Mouse (Mus musculus) MEL (cell line): Measurements from ENCODE around the gene Pml. TPM values are rescaled to one million over a fixed set of nuclear protein-coding genes. Genes with fewer than 3 reads are reported as not detected.
A peak's percentile ranks its signal among the peaks of the same experiment; 100 is the strongest.

Experiments
- DNase-seq: peaks from one replicate; pipeline ENCODE4 v3.0.0; 2011; ENCODE audit warnings: low read depth, low spot score
- H3K27ac ChIP-seq: 2 replicates; pipeline ENCODE4 v1.5.1; 2012; ENCODE audit warnings: low read depth, mild to moderate bottlenecking, control low read depth, low read length, moderate library complexity; ENCODE audit not compliant: control insufficient read depth
- H3K27me3 ChIP-seq, 2 experiments: fragments of 150-350 bp in 1 of 2; sonication (generic) in 1 of 2; 2 replicates each; pipeline ENCODE4 v1.6.1; 2012; ENCODE audit warnings: low read length in 2 of 2, mild to moderate bottlenecking in 2 of 2, improper control_type of control experiment in 1 of 2, moderate library complexity in 1 of 2; ENCODE audit not compliant: insufficient read depth in 2 of 2, control insufficient read depth in 1 of 2
- H3K36me3 ChIP-seq, 2 experiments: 2 replicates each; pipeline ENCODE4 v1.6.1; 2012 to 2014; ENCODE audit warnings: low read length in 2 of 2, improper control_type of control experiment in 1 of 2, inconsistent platforms in 1 of 2, mild to moderate bottlenecking in 1 of 2; ENCODE audit not compliant: insufficient read depth in 2 of 2, control insufficient read depth in 1 of 2
- H3K4me1 ChIP-seq, 2 experiments: fragments of 150-350 bp in 1 of 2; sonication (generic) in 1 of 2; 2 replicates each; pipeline ENCODE4 v1.6.1; 2012; ENCODE audit warnings: low read length in 2 of 2, improper control_type of control experiment in 1 of 2, mild to moderate bottlenecking in 1 of 2; ENCODE audit not compliant: insufficient read depth in 2 of 2, control insufficient read depth in 1 of 2
- H3K4me3 ChIP-seq, 2 experiments: fragments of 150-350 bp in 1 of 2; sonication (generic) in 1 of 2; 2 replicates each; pipeline ENCODE4 v1.5.1; 2012; ENCODE audit warnings: low read depth in 2 of 2, low read length in 2 of 2, mild to moderate bottlenecking in 2 of 2, moderate library complexity in 2 of 2, control low read depth in 1 of 2, improper control_type of control experiment in 1 of 2; ENCODE audit not compliant: control insufficient read depth in 1 of 2, insufficient read depth in 1 of 2
- H3K79me2 ChIP-seq: 2 replicates; pipeline ENCODE4 v1.6.1; 2012; ENCODE audit warnings: mild to moderate bottlenecking, low read length, moderate library complexity; ENCODE audit not compliant: control insufficient read depth, poor library complexity, insufficient read depth
- H3K9ac ChIP-seq: 2 replicates; pipeline ENCODE4 v1.6.1; 2012; ENCODE audit warnings: low read depth, mild to moderate bottlenecking, control low read depth, low read length, moderate library complexity; ENCODE audit not compliant: control insufficient read depth, poor library complexity, severe bottlenecking
- H3K9me3 ChIP-seq: fragments of 150-350 bp; sonication (generic); replicated peaks from 2 replicates; pipeline ENCODE4 v1.6.1; 2012; ENCODE audit warnings: mild to moderate bottlenecking, low read length, improper control_type of control experiment, moderate library complexity; ENCODE audit not compliant: insufficient read depth
- BHLHE40 ChIP-seq: IDR thresholded peaks from 2 replicates; pipeline ENCODE4 v1.6.1; 2012; ENCODE audit warnings: low read depth, mild to moderate bottlenecking, inconsistent platforms, low read length, improper control_type of control experiment, borderline replicate concordance
- CHD1 ChIP-seq: IDR thresholded peaks from 2 replicates; pipeline ENCODE4 v1.6.1; 2012; ENCODE audit warnings: low read depth, mild to moderate bottlenecking, inconsistent platforms, low read length, improper control_type of control experiment
- CHD2 ChIP-seq: IDR thresholded peaks from 2 replicates; pipeline ENCODE4 v1.6.1; 2011; ENCODE audit warnings: low read length, improper control_type of control experiment
- CTCF ChIP-seq, 3 experiments: IDR thresholded peaks in 2 of 3; conservative IDR thresholded peaks in 1 of 3; 2 replicates each; pipeline ENCODE4 v1.5.1; 2011 to 2012; ENCODE audit warnings: low read length in 3 of 3, low read depth in 2 of 3, mild to moderate bottlenecking in 2 of 3, improper control_type of control experiment in 1 of 3, inconsistent platforms in 1 of 3, mixed read lengths in 1 of 3, moderate library complexity in 1 of 3; ENCODE audit not compliant: control insufficient read depth in 1 of 3, insufficient read depth in 1 of 3, poor library complexity in 1 of 3, severe bottlenecking in 1 of 3
- E2F4 ChIP-seq: IDR thresholded peaks from 2 replicates; pipeline ENCODE4 v1.6.1; 2011; ENCODE audit warnings: low read depth, low read length, improper control_type of control experiment, borderline replicate concordance
- ELF1 ChIP-seq: IDR thresholded peaks from 2 replicates; pipeline ENCODE4 v1.6.1; 2014; ENCODE audit warnings: low read depth, mild to moderate bottlenecking, inconsistent platforms, low read length, improper control_type of control experiment, moderate library complexity
- EP300 ChIP-seq, 2 experiments: IDR thresholded peaks; 2 replicates each; pipeline ENCODE4 v1.6.1; 2011; ENCODE audit warnings: improper control_type of control experiment in 2 of 2, low read length in 2 of 2, low read depth in 1 of 2, mild to moderate bottlenecking in 1 of 2
- GABPA ChIP-seq: IDR thresholded peaks from 2 replicates; pipeline ENCODE4 v1.6.1; 2012; ENCODE audit warnings: low read depth, mild to moderate bottlenecking, inconsistent platforms, low read length, improper control_type of control experiment, moderate library complexity
- GATA1 ChIP-seq: IDR thresholded peaks from 2 replicates; pipeline ENCODE4 v1.6.1; 2011; ENCODE audit warnings: low read depth, low read length, improper control_type of control experiment
- HCFC1 ChIP-seq: IDR thresholded peaks from 2 replicates; pipeline ENCODE4 v1.6.1; 2012; ENCODE audit warnings: low read depth, mild to moderate bottlenecking, inconsistent platforms, low read length, improper control_type of control experiment, moderate library complexity
- KAT2A ChIP-seq: conservative IDR thresholded peaks from 2 replicates; pipeline ENCODE4 v1.6.1; 2012; ENCODE audit warnings: low read depth, low read length, improper control_type of control experiment, inconsistent platforms
- MAX ChIP-seq: IDR thresholded peaks from 2 replicates; pipeline ENCODE4 v1.6.1; 2011; ENCODE audit warnings: low read length, improper control_type of control experiment
- MAZ ChIP-seq: IDR thresholded peaks from 2 replicates; pipeline ENCODE4 v1.6.1; 2012; ENCODE audit warnings: low read depth, mild to moderate bottlenecking, inconsistent platforms, low read length, improper control_type of control experiment
- MEF2A ChIP-seq: IDR thresholded peaks from 2 replicates; pipeline ENCODE4 v1.6.1; 2014; ENCODE audit warnings: low read depth, mild to moderate bottlenecking, inconsistent platforms, low read length, improper control_type of control experiment; ENCODE audit not compliant: poor library complexity, insufficient replicate concordance, severe bottlenecking; ENCODE audit errors: extremely low read depth
- MXI1 ChIP-seq: IDR thresholded peaks from 2 replicates; pipeline ENCODE4 v1.6.1; 2011; ENCODE audit warnings: mild to moderate bottlenecking, low read depth, low read length, improper control_type of control experiment
- MYB ChIP-seq: IDR thresholded peaks from 2 replicates; pipeline ENCODE4 v1.6.1; 2011; ENCODE audit warnings: mild to moderate bottlenecking, low read depth, low read length, improper control_type of control experiment
- NRF1 ChIP-seq: IDR thresholded peaks from 2 replicates; pipeline ENCODE4 v1.6.1; 2014; ENCODE audit warnings: low read depth, mild to moderate bottlenecking, inconsistent platforms, low read length, improper control_type of control experiment, moderate library complexity; ENCODE audit not compliant: poor library complexity, insufficient read depth, severe bottlenecking
- POLR2A ChIP-seq, 2 experiments: IDR thresholded peaks; 2 replicates each; pipeline ENCODE4 v1.6.1; 2011 to 2012; ENCODE audit warnings: low read length in 2 of 2, mild to moderate bottlenecking in 2 of 2, control low read depth in 1 of 2, improper control_type of control experiment in 1 of 2, low read depth in 1 of 2, moderate library complexity in 1 of 2; ENCODE audit not compliant: control insufficient read depth in 1 of 2, insufficient read depth in 1 of 2, poor library complexity in 1 of 2
- POLR2AphosphoS2 ChIP-seq: IDR thresholded peaks from 2 replicates; pipeline ENCODE4 v1.6.1; 2011; ENCODE audit warnings: low read length, improper control_type of control experiment
- RAD21 ChIP-seq: IDR thresholded peaks from 2 replicates; pipeline ENCODE4 v1.6.1; 2011; ENCODE audit warnings: mild to moderate bottlenecking, low read depth, low read length, improper control_type of control experiment
- RCOR1 ChIP-seq: IDR thresholded peaks from 2 replicates; pipeline ENCODE4 v1.6.1; 2012; ENCODE audit warnings: low read depth, mild to moderate bottlenecking, inconsistent platforms, low read length, improper control_type of control experiment
- SMC3 ChIP-seq: IDR thresholded peaks from 2 replicates; pipeline ENCODE4 v1.6.1; 2011; ENCODE audit warnings: low read depth, low read length, improper control_type of control experiment
- TAL1 ChIP-seq: IDR thresholded peaks from 2 replicates; pipeline ENCODE4 v1.6.1; 2012; ENCODE audit warnings: mild to moderate bottlenecking, inconsistent platforms, low read length, moderate library complexity, mixed read lengths
- TBP ChIP-seq: IDR thresholded peaks from 2 replicates; pipeline ENCODE4 v1.8.0; 2011; ENCODE audit warnings: low read depth, low read length, improper control_type of control experiment
- TCF12 ChIP-seq: IDR thresholded peaks from 2 replicates; pipeline ENCODE4 v1.6.1; 2014; ENCODE audit warnings: low read depth, mild to moderate bottlenecking, inconsistent platforms, low read length, improper control_type of control experiment, moderate library complexity
- ZC3H11A ChIP-seq: IDR thresholded peaks from 2 replicates; pipeline ENCODE4 v1.6.1; 2012; ENCODE audit warnings: low read depth, mild to moderate bottlenecking, inconsistent platforms, low read length, improper control_type of control experiment
- polyA plus RNA-seq, 2 experiments: library from polyadenylated mRNA; stranded (reverse) in 1 of 2; unstranded in 1 of 2; fragments of >175 nt in 1 of 2; fragments of >200 nt in 1 of 2; gene quantifications; 2 replicates each; pipeline versions ENCODE4 v1.2.1 to v1.2.4; 2012; ENCODE audit warnings: low replicate concordance in 2 of 2, low read depth in 1 of 2; ENCODE audit not compliant: insufficient read length in 2 of 2, insufficient read depth in 1 of 2, missing spikeins in 1 of 2
- total RNA-seq: library from RNA; depleted of rRNA; stranded (reverse); fragments of 300-350 nt; gene quantifications from 2 replicates; pipeline ENCODE4 v1.2.3, GENCODE M21; 2012

The Pml gene
- total and polyA plus RNA-seq, 3 experiments: 25.2 to 56.6 TPM; not detected in 1

DNA sequence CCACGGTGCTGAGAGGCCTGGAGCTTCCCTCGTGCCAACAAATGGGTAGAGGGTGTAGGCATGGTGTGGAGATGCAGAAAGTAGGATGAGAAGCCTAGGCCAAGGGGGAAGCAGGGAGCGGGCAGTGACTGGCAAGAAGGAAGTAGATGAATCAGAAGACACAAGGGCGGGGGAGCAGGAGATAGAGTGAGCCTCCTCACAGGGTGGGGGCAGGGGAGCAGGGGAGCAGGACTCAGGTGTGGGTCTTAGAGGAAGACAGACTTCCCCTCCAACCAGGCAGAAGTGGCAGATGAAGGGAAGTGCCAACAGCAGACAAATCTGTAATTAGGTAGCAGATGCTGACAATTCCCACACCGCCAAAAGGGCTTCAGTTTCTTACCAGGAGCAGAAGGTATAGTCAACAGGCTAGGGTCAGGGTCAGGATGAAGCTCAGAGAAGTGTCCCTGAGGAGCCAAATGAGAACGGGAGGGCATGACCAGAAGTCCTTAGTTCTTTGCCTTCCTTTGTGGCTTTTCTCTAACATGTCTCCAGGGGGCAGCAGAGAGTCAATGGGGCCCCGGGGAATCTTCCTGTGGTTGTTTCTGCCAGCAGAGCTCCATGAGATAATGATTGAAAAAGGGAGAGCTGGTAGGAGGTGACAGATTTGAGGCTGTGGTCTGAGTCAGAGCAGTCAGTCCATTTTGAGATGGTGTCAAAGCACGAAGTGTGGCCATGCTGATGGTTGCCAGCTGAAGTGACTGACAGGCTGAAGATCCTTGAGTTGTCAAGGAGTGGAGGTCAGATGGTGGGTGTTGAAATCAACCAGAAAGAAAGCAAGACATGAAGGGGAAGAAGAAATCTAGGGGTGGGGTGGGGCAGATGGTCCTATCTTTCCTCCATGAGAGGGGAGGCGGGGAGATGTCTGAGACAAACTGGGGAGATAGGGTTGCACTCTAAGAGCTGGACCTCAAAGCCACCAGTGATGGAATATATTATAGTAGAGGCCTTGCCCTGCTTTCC, 23.4 kb downstream of the Pml start:
- Histone ChIP-seq H3K9me3 (no peaks in the 10 kb centered on the region), H3K36me3 (peaks cover 18% of the 10 kb centered on the region in 2 experiments), H3K27me3 (no peaks in the 10 kb centered on the region)
- TF ChIP-seq HCFC1: no peak
- peak; percentile 50; the same call in 1 of the 2 replicates for TF ChIP-seq MAZ
- peak; percentile 52 for TF ChIP-seq RAD21
- TF ChIP-seq RCOR1: peak; percentile 55
- TF ChIP-seq EP300 (IDR thresholded peaks at IDR 0.05; ENCODE audit: low read depth in 1 of 2, low read length in 2 of 2): 0 out of 4 replicates have a peak, but pooled peaks of 1 of the 2 experiments have one; percentile 16
- TF ChIP-seq POLR2A (IDR thresholded peaks at IDR 0.05; ENCODE audit: control insufficient read depth in 1 of 2, insufficient read depth in 1 of 2, low read depth in 1 of 2, low read length in 2 of 2, poor library complexity in 1 of 2): 0 out of 4 replicates have a peak, but pooled peaks of 1 of the 2 experiments have one; percentile 14
- TF ChIP-seq TBP: 0 out of 2 replicates have a peak, but pooled peaks have one; percentile 17
- peak; percentile 33; the same call in 1 of the 2 replicates for TF ChIP-seq ZC3H11A
- TF ChIP-seq MXI1: peak; percentile 30; the same call in 1 of the 2 replicates
- 0 out of 2 replicates have a peak, but pooled peaks have one; percentile 15 for TF ChIP-seq GATA1
- TF ChIP-seq SMC3: peak; percentile 70
- peak; percentile 33; the same call in 1 of the 2 replicates for TF ChIP-seq TCF12
- peak; percentile 14; the same call in 1 of the 2 replicates for TF ChIP-seq TAL1
- no peak for TF ChIP-seq CHD2
- peak; percentile 76 to 90 (median 80) for TF ChIP-seq CTCF (IDR thresholded peaks at IDR 0.05 in 2 of 3, conservative IDR thresholded peaks at IDR 0.05 in 1 of 3; ENCODE audit: control insufficient read depth in 1 of 3, insufficient read depth in 1 of 3, low read depth in 2 of 3, low read length in 3 of 3, poor library complexity in 1 of 3, severe bottlenecking in 1 of 3)
- TF ChIP-seq POLR2AphosphoS2: no peak
- TF ChIP-seq, all 39 proteins: peak for 13
- Histone ChIP-seq H3K27ac (peak overlapping the region; percentile 40), H3K9ac (no peak overlapping the region), H3K4me1 (peaks cover 0 to 23% of the 10 kb centered on the region in 2 experiments; a peak in 2 of 4 replicates), H3K79me2 (no peaks in the 10 kb centered on the region), H3K4me3 (no peak overlapping the region)
- peak; percentile 86 for DNase-seq

DNA sequence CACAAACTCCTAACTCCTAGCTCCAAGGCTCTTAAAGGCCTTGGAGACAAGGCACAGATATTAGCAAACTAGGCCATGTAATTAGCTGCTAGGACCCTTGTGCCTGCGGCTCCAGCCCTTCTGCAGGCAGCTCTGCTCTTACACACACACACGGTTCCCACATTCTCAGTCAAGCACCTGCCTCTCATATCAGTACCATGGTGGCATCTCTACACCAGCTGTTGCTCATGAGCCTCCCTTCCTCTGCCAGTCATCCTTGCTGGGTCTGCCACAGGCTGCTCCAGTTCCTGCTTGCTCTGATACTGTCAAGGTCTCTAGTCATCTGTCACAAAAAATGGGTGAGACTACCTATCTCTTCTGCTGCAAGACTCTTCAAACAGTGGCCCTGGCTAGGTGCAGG, 25.2 kb downstream of the Pml start:
- no peaks in the 10 kb centered on the region for H3K9me3 ChIP-seq
- H3K27me3 ChIP-seq: no peaks in the 10 kb centered on the region
- peaks cover 15 to 18% of the 10 kb centered on the region in 2 experiments for H3K36me3 ChIP-seq
- TF ChIP-seq NRF1 (no peak), TAL1 (no peak), MAX (no peak), POLR2A (IDR thresholded peaks at IDR 0.05; ENCODE audit: control insufficient read depth in 1 of 2, insufficient read depth in 1 of 2, low read depth in 1 of 2, low read length in 2 of 2, poor library complexity in 1 of 2) (no peak), BHLHE40 (no peak), MYB (no peak), KAT2A (no peak), ELF1 (no peak), ZC3H11A (no peak), E2F4 (no peak), RCOR1 (no peak), CHD1 (no peak), GABPA (no peak), MEF2A (no peak)
- no peak overlapping the region for H3K27ac ChIP-seq
- H3K79me2 ChIP-seq: no peaks in the 10 kb centered on the region
- no peak for DNase-seq
- peaks cover 0 to 23% of the 10 kb centered on the region in 2 experiments; a peak in 2 of 4 replicates for H3K4me1 ChIP-seq
- no peak overlapping the region for H3K4me3 ChIP-seq
- H3K9ac ChIP-seq: no peak overlapping the region
